Mouse (Mus musculus): ENCODE data around the gene Hoxc10.

Hoxc10 gene

DNA sequence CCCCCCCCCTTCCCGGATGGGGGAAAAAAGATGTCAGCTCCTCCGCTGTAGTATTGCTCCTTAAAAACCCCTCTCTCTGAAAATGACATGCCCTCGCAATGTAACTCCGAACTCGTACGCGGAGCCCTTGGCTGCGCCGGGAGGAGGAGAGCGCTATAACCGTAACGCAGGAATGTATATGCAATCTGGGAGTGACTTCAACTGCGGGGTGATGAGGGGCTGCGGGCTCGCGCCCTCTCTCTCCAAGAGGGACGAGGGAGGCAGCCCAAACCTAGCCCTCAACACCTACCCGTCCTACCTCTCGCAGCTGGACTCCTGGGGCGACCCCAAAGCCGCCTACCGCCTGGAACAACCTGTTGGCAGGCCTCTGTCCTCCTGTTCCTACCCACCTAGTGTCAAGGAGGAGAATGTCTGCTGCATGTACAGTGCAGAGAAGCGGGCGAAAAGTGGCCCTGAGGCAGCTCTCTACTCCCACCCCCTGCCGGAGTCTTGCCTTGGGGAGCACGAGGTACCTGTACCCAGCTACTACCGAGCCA lies at the start of gene Hoxc10:
Gene Hoxc10 (plus strand): TSS at position 21 of the 536 bp plus-strand sequence.
- DNase-seq (ENCODE audit: extremely low read depth, low read depth, low spot score), result no peak

DNA sequence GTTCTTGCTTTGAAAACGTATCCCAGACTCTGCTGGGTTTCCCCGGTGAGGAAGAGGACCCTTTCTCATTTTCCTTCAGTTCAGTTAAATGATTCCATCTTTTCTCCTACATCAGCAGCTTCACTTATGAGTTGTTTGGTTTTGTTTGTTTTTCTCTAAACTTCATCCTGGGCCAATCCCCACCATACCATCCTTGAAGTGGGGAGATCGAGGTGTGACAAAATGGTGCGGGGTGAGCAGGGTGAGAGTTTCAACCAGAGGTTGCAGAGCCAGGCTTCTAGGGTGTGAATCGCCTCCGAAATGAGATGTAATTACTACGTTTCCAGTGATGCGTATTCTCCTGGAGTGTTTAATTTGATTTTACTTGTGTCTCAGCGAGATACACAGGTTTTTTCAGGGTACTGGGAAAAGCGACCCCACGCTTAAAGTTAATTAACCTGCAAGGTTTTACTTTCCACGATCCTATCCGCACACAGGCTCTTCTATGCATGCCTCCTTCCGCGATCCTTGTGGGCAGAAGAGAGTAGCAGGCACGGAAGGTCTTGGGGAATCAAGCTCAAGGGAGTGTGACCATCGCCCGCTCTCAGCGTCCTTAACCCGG lies 48.5 kb upstream of the Hoxc10 start:
- DNase-seq (ENCODE audit: extremely low read depth, low read depth, low spot score), result no peak

DNA sequence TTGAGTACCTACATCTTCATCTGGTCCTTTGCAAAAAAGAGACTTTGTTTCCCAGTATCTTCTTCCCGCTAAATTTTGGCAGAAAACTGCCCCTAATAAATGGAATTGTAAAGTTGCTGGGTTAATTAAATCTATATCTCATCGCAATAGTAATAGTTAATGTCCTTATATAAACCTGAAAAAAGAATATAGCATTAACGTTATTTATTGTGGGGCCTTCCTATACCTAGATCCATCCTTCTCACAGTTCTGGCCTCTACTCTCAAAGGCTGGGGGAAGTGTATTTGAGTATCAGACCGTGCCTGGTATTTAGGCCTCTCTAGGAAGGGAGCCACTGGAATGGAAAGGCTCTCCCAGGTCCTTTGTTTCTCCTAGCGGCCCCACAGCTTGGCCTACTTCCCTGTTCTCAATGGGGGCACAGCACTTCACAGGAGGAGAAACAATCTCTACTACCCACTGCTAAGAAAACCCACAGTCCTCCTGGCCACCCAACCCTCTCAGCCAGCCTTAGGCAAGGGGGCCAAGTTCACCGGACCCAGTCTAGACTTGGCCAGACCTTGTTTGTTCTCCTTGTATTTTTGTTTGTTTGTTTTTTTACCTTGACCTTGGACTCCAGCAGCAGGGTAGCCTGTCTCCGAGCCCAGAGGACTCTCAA lies 47.9 kb upstream of the Hoxc10 start:
- no peak for DNase-seq (ENCODE audit: extremely low read depth, low read depth, low spot score)

DNA sequence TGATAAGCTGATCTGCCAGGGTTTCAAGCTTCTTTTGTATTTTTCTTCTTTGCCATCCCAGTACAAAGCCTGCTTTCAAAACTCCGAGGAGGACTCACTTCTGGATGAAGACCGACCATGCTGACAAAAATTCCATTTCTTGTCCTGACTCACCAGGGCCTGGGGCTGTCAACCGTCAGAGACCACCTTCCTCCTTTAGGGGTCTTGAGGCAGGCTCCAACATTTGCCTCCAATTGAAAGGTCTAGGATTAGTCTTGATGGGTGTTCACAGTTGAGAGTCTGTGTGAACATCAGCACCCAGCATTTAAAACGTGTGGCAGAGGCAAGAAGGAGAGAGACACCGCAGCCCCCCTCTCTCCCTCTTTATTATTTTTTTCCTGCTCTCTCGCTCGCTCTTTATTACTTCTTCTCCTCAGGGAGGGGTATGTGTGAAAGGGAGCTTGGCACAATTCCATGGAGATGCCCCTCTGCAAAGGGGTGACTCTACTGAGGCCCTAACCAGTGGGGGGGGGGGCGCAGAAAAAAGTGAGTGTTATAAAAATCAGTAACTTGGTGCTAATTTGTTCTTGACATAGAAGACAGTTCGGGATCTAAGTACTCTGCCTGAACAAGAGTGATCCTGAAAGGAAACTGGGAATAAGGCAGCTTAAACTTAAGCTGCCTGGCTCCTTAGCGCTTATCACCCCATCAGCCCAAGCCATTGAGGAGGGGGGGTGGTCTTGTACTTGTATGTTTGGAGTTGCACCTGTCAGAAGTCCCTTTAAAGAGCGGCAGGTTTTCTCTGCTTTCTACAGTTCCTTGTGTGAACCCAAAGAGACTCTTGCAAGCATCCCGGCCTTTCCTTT lies 47.0 kb upstream of the Hoxc10 start:
- DNase-seq (ENCODE audit: extremely low read depth, low read depth, low spot score), result no peak

DNA sequence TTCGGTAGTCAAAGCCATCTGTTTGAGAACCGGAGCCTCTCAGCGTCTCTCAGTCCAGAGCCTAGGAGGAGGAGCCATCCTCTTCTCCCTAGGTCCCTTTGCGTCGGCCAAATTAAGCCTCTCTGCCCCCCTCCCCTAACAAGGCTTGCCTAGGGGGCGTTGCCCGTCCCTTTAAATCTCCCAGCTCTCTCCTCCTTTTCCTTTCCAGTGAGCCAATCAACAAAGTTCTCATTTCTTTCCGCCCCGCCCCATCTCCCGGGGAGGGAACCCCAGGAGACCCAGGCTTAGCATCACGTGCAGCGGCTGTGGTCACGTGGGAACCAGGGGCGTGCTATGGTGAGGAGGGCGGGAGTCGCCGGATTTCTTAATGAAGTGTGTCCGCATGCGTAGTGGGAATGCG lies 46.0 kb upstream of the Hoxc10 start:
- no peak for DNase-seq (ENCODE audit: extremely low read depth, low read depth, low spot score)

DNA sequence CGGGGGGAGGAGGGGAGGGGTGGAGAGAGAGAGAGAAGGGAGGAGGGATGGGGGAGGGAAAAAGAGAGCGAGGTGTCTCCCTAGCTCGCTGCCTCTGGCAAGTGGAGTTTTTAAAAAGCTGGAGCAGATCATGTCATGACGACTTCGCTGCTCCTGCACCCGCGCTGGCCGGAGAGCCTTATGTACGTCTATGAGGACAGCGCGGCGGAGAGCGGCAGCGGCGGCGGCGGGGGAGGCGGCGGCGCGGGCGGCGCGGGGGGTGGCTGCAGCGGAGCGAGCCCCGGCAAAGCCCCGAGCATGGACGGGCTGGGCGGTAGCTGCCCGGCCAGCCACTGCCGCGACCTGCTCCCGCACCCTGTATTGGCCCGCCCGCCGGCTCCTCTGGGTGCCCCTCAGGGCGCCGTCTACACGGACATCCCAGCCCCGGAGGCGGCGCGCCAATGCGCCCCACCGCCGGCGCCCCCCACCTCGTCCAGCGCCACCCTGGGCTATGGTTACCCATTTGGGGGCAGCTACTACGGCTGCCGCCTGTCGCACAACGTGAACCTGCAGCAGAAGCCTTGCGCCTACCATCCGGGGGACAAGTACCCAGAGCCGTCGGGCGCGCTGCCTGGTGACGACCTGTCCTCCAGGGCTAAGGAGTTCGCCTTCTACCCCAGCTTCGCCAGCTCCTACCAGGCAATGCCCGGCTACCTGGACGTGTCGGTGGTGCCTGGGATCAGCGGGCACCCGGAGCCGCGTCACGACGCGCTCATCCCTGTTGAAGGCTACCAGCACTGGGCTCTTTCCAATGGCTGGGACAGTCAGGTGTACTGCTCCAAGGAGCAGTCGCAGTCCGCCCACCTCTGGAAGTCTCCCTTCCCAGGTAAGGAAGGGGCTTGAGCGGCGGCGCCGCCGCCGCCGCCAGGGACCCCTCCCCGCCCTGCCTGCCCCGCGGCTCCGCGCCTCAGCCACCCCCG lies 45.3 kb upstream of the Hoxc10 start, which contains the start of gene Hoxc13:
Gene Hoxc13 (plus strand): TSS at position 51 of the 959 bp plus-strand sequence.
- DNase-seq (ENCODE audit: extremely low read depth, low read depth, low spot score), result no peak

DNA sequence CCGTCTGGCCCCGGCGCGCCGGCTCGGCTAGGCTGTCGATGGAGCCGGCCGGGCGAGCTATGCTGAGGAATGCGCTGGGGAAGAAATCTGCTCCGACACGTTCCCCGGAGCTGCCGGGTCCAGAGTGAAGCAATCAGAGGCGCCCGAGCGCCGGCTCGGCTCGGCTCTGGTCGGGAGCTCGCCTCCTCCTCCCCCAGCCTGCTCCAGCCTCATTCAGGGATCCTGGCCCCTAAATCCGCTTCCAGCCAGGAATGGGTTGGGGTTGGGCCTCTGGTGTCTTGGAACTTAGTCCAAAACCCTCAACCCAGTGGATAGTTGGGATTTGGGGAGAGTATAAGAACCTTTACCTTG lies 44.6 kb upstream of the Hoxc10 start:
- DNase-seq (ENCODE audit: extremely low read depth, low read depth, low spot score), result no peak

DNA sequence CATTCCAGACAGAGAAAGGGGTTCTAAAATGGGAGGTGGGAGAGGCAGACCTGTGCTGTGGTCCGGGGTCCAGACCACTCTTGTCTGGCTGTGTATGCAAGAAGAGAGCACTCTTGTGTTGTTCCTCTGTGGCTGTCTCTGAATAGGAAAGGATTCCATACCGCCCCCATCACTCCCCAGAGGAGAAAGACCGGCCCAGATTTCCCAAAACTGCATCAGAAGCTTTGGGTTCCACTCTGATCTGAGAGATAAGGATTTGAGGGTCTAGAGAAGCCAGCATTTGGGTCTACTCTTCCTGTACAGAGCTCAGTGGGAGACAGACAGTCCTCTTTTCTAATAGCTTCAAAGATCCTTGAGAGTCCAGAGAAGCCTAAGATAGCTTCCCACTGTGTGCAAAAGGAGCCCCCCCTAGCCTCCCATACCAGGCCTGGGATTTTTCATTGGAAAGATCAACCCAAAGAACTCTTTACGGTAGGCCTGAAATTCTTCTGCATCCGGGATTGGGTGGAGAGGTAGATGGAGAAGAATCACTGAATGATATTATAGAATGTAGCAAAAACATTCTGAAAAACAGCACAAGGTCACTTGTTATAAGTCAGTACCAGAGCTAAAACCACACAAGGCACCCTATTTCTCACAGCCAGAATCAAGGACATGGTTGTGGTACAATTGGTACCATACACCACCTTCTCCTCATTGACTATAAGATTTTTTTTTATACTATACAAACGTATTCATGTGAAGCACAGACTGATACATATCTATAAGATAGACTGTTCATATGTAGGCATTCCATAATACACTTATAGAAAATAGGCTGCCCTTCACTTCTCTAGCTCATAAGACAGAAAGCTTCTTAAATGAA lies 43.7 kb upstream of the Hoxc10 start:
- no peak for DNase-seq (ENCODE audit: extremely low read depth, low read depth, low spot score)

DNA sequence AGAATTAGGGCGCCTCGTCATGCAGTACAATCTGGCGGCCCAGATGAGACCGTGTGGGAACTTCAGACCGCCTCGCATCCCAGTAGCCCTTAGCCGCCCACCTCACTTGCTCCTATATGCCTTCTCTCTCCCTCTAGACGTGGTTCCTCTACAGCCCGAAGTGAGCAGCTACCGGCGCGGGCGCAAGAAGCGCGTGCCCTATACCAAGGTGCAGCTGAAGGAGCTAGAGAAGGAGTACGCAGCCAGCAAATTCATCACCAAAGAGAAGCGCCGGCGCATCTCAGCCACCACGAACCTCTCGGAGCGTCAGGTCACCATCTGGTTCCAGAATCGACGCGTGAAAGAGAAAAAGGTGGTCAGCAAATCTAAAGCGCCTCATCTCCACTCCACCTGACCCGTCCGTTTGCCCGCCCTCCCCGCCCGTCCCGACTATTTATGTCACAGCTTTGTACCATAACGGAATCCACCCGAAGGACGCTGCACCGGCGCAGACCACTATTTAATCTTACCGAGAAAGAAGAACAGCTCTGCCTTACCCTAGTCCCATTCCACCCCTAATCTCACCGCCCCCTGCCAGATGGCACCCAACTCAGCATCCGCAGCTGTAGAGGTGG lies 39.5 kb upstream of the Hoxc10 start:
- no peak for DNase-seq (ENCODE audit: extremely low read depth, low read depth, low spot score)

DNA sequence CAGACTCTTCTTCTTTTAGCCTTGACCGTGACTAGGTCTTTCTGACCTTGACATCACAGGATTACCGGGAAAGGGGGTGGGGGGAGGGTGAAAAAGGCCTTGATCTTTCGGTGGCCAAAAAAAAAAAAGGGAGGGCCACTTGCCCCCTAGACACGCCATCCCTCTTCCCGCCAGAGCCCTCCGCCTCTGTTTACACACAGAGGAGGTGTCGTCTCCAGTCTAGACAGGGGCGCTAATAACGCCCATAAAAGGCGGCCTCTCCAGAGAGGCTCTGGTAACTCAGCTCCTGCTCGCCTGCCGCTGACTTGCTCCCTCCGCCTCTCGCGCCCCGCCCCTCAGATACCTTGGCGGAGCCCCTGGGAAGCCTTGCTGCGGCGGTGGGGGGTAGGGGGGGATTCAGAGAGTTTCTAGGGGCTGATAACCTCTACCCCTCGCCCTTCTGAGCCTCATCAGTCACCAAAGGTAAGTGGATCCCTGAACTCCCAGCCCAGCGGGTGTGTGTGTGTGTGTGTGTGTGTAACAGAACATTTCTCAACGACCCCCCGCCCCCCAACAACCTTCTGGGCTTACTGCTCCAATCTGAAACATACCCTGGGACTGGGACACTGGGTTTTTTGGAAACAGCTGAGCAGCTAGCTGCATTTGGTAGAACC lies 34.8 kb upstream of the Hoxc10 start:
- DNase-seq (ENCODE audit: extremely low read depth, low read depth, low spot score), result no peak

DNA sequence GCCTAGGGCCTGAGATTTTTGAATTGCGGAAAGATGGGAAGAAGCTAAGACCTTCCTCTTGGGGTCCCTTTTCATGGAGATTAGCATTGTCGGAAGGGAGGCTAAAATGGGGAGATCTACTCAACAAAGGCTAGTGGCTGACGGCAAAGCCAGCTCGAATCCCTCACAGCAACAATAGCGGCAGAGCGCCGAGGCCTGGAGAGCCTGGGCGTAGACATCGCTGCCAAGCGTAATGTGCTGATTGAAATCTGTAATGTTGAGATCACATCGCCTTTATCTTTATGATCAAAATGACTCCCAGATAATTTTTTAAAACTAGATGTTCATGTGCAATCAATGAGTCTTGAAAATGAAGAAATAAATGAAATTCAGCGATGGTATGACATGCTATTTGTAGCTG lies 32.2 kb upstream of the Hoxc10 start:
- DNase-seq (ENCODE audit: extremely low read depth, low read depth, low spot score), result no peak

DNA sequence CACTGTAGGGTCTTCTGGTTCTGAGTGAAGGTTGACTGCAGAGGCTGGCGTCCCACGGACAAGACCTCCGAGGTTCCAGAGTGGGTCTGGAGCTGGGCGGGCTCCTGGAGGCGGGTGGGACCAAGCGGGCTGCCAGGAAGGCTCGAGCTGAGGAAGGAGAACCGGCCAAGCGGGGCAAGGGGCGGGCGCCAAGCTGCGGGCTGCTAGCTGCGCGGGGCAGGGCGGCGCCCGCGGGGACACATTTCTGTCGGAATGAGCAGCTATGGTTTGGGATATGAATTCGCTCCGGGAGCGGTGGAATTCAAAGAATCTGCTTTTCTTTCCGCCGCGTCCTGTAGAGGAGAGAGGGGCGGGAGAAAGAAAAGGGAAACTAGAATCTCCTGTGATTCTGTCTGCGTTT lies 31.7 kb upstream of the Hoxc10 start:
- no peak for DNase-seq (ENCODE audit: extremely low read depth, low read depth, low spot score)

DNA sequence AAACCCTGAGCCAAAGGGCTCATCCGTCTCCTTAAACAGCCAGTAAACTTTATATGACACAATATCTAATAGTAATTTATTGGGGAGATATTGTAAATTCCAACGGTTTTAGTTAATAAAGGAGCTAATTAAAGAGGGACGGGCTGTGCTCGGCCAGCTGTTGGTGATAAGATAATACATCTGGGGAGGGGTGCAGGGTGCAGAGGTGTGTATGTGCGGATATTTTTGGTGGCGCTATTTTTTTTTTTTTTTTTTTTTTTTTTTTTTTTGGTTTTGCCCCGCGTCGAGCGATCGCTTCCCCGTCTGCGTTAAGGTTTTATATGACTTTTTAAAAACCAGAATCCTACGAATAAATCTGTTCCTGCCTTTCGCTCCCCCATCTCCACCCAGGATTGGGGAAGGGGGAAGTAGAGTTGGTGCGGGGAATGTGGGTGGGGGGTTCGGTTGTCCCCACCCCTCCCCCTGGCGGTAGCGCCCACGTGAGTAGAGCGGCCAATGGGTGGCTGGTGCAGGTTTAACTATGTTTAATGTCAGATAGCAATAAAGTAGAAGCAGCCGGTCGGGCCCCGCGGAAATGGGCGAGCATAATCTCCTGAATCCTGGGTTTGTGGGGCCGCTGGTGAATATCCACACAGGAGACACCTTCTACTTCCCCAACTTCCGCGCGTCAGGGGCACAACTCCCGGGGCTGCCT lies 30.2 kb upstream of the Hoxc10 start, which contains the start of gene Hoxc12:
Gene Hoxc12 (plus strand): TSS at position 479 of the 694 bp plus-strand sequence.
- no peak for DNase-seq (ENCODE audit: extremely low read depth, low read depth, low spot score)

DNA sequence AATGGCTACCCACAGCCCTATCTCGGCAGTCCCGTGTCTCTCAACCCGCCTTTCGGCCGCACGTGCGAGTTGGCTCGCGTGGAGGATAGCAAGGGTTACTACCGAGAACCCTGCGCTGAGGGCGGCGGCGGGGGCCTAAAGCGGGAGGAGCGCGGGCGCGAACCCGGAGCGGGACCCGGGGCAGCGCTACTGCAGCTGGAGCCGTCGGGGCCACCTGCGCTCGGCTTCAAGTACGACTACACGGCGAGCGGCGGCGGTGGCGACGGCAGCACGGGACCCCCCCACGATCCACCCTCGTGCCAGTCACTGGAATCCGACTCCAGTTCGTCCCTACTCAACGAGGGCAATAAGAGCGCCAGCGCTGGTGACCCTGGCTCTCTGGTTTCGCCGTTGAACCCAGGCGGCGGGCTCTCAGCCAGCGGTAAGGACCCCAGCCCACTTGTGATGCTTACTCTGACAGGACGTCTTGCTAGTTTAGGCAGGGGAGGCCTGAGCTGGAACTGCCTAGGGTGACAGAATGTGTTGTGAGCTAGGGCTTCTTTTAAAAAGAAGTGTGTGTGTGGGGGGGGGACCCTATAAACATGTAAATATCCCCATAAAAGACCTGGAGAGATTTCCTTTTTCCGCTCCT lies 29.4 kb upstream of the Hoxc10 start:
- DNase-seq (ENCODE audit: extremely low read depth, low read depth, low spot score), result no peak

DNA sequence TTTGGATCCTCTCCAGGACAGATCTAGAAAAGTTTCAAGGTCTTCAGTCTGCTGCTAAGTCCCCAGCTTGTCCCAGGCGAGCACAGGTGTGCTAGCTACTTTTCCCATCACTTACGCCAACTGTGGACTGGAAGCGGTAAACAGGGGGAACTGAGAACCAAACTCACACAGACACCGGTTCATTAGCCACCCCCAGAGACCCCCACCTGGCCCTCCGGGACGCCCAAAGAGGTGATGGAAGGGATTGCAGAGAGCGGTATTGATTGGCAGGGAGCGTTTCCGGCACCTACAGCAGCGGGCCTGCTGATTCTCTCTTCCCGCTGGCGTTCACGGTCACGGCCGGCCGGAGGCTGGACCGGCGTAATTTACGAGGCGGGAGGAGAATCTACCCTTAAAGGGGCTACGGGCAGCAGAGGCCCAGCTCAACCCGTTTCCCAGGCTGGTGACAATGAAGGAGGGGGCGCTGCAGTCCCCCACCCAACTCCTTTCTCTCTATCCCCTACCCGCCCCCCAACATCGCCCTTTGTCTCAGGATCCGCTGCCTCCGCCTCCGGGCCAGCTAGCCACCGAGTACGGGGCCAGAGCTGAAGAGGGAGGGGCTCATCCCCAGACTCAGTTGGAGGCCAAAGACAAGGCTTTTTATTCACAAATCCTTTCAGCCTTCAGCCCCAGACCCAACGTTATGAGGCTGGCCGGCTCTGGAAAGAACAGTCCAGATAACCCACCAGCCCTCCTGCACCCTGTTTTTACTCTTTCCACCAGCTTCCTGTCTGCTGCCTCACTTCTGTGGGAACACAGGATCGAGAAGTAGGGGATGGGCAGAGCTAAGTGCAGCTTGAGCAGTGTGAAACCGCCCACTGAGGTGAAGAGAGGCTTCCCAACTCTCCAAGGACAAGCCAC lies 27.1 kb upstream of the Hoxc10 start:
- DNase-seq (ENCODE audit: extremely low read depth, low read depth, low spot score), result no peak

DNA sequence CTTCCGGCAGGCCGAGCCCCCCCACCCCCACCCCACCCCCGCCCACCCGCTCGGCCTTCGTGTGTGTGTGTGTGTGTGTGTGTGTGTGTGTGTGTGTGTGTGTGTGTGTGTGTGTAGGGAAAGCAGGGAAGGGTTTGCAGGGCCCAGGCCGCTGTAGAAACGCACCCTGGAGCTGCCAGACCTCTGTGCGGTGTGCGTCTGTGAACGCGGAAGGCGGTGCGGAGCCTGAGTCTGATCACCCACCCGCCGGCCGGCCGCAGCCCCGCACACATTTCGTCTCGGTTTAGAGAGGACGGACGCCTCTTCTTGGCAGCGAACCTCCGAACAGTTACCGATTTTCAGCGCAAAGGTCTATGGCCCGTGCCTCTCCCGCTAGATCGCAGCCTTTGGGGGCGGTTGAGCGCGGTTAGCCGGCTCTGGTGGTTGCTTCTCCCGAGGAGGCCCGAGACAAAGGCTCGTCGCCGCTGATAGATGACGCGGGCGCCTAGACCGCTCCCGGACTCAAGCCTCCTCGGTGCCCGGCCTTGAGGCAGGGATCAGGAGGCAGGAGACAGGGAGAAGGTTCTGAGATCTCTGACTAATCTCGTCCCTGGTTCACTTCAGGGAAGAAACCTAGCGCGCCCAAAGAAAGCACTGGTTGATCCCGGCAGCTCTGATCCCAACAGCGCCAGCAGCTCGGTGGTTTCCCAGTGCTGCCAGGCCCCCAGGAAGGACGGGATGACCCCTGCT lies 23.7 kb upstream of the Hoxc10 start:
- DNase-seq (ENCODE audit: extremely low read depth, low read depth, low spot score), result no peak

Measured in fat pad, adult 2 months (tissue).